Mouse (Mus musculus) kidney, adult 8-10 months (tissue): ENCODE results near the gene Ankrd35.
"Not testable (repeated sequence)": the region's sequence is repeated elsewhere in the genome, so short reads cannot be mapped to it uniquely, and the experiment has no call there.

Source experiments
- DNase-seq, 2 experiments: peaks; one replicate each; pipeline ENCODE4 v3.0.0; 2022

The Ankrd35 gene

GRCm38 (mm10) chr3:96674442-96674841 lies 4.5 kb downstream of the Ankrd35 start:
- DNase-seq, result no peak

GRCm38 (mm10) chr3:96675171-96675570 lies 5.2 kb downstream of the Ankrd35 start:
- DNase-seq, result no peak

- no peak for DNase-seq
Observed at GRCm38 (mm10) chr3:96675690-96676089, 5.8 kb downstream of the Ankrd35 start.

GRCm38 (mm10) chr3:96678456-96678855 lies 8.5 kb downstream of the Ankrd35 start:
- no peak for DNase-seq

GRCm38 (mm10) chr3:96679159-96679674 lies 9.3 kb downstream of the Ankrd35 start:
- DNase-seq, result no peak

- no peak for DNase-seq
Observed at GRCm38 (mm10) chr3:96680269-96680956, 10.5 kb downstream of the Ankrd35 start.

- no peak for DNase-seq
Observed at GRCm38 (mm10) chr3:96683496-96683895, 13.6 kb downstream of the Ankrd35 start.

GRCm38 (mm10) chr3:96684151-96684821 lies 14.4 kb downstream of the Ankrd35 start:
- DNase-seq, result no peak

- DNase-seq, result no peak
Observed at GRCm38 (mm10) chr3:96684822-96685156, 14.9 kb downstream of the Ankrd35 start.

- DNase-seq, result not testable (repeated sequence)
Observed at GRCm38 (mm10) chr3:96686057-96686456, 16.1 kb downstream of the Ankrd35 start.

GRCm38 (mm10) chr3:96688854-96689253 lies 18.9 kb downstream of the Ankrd35 start:
- DNase-seq, result no peak

GRCm38 (mm10) chr3:96690298-96690697 lies 20.4 kb downstream of the Ankrd35 start:
- DNase-seq, result no peak

GRCm38 (mm10) chr3:96692506-96692905 lies 22.6 kb downstream of the Ankrd35 start:
- no peak for DNase-seq

GRCm38 (mm10) chr3:96693579-96693978 lies 23.6 kb downstream of the Ankrd35 start:
- no peak for DNase-seq

- DNase-seq, result peak; percentile 87 to 89
Observed at GRCm38 (mm10) chr3:96696198-96696765, 26.4 kb downstream of the Ankrd35 start, which contains the start of gene Pias3. Pias3 (plus strand) TSS chr3:96696384.

GRCm38 (mm10) chr3:96696766-96697732 lies 27.1 kb downstream of the Ankrd35 start:
- DNase-seq, result peak; percentile 90

GRCm38 (mm10) chr3:96698993-96699690 lies 29.2 kb downstream of the Ankrd35 start:
- no peak for DNase-seq

GRCm38 (mm10) chr3:96700376-96700775 lies 30.4 kb downstream of the Ankrd35 start:
- DNase-seq, result no peak

GRCm38 (mm10) chr3:96701003-96701402 lies 31.1 kb downstream of the Ankrd35 start:
- no peak for DNase-seq

GRCm38 (mm10) chr3:96704778-96705177 lies 34.8 kb downstream of the Ankrd35 start:
- DNase-seq, result no peak

GRCm38 (mm10) chr3:96706217-96706616 lies 36.3 kb downstream of the Ankrd35 start:
- no peak for DNase-seq

- DNase-seq, result no peak
Observed at GRCm38 (mm10) chr3:96706984-96707383, 37.1 kb downstream of the Ankrd35 start.
